Mouse (Mus musculus) A20 (cell line): Measurements from ENCODE around the gene Rgs12.

Experiments used
- DNase-seq: peaks from one replicate; pipeline ENCODE4 v3.0.0-alpha.2; 2011; ENCODE audit warnings: low read depth, low spot score

The Rgs12 gene

DNA sequence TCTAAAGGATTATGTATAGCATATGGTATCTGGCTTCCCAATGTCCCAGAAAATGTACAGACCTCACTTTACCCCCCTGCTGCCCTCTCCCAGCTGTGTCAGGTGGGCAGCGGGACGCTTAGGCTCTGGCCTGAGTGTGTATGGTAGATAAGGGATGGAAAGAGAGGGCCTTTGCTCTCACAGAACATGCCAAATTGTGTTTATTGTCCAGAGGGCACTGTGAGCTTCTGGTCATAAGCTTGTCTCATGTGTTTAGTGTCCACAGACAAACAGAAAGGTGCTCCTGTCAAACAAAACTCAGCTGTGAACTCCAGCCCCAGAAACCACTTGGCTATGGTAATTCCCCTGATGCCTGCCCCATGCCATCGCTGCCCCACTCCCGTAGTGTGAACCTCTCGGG is 80.5 kb downstream of the Rgs12 start:
- no peak for DNase-seq

DNA sequence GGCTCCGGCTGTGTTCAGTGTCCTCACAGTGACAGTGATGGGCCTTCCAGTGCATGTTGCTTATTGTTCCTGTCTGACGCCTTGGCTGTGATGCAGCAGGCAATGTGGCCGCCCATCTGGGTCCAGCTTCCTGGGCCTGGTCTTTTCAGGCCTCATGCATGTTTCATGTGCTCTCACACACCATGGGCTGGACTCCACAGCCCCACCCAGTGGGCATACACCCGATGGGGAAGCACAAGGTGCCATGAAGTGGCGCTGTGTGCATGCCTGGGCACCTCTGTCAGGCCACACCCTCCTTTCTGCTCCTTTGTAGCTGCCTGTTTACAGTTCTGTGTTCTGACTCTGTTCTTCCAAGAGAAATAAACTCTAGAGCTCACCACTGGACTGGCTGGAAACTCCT is 83.8 kb downstream of the Rgs12 start:
- peak; percentile 57 for DNase-seq

DNA sequence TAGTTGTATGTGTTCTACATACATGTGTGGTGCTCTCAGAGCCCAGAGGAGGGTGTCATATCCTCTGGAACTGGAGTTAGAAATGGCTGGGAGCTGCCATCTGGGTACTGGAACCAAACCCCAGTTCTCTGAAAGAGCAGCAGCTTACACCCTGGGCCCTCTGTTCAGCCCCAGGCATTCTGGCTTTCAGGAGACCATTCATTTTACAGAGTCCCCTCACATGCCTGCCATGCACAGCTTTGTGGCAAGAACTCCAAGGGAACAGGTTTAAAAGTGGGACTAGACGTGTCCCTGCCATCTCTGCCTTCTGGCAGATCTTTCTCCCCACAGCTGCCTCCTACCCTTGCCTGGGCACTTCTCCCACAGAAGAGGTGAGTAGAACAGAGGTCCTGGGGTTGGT is 84.4 kb downstream of the Rgs12 start:
- no peak for DNase-seq

DNA sequence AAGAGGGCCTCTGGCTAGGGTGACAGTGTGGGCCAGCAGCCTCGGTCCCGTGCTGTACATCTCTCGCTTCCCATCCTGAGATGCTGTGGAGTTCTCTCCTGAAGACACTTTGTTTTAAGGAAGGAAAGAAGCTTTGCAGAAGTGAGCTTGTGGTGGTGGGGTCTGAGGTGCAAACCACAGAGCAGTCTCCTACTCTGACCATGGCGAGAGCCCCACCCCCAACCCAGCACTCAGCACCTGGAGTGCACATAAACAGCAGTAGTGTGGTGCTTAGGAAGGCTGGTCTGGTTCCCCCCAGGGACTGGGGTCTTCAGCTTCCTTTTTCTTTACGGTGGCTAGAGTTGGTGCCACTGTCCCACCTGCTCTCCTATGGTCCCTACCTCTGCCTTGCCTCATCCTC is 85.9 kb downstream of the Rgs12 start:
- DNase-seq: peak; percentile 5

DNA sequence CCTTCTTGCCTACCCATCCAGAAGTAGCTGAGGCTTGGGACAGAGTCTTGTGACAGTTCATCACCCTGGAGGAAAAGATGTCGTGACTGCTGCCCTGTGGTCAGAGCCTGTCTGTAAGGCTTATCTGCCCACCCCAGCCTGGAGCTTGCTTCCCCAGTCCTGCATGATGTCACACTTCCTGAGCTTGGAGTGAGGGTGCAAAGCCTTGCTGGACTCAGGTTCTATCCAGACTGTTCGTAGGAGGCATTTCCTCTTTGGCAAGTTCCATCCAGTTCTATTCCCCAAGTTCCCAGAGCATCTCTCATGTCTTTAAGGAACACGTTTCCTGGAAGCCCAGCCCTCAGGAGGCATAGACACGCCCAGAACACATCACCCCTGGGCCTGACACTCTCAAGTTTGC is 86.5 kb downstream of the Rgs12 start:
- no peak for DNase-seq

DNA sequence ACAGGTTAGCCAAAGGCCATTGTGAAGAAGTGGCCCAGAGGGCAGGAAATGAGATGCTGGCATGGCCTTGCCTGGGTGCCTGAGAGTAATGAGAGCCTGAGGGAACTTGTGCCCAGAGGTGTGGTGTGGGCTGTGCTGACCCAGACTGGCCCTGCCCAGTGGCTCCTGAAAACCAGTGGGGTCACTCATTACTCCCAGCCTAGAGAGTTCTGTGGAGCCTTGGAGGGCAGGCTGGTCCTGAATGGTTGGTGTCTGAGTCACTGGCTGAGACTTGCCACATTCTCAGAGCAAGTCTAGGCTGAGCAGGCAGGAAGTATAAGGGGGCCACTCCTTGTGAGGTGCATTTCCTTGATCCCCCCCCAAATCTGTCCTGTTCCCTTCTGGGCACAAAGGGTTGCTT is 88.2 kb downstream of the Rgs12 start:
- no peak for DNase-seq

DNA sequence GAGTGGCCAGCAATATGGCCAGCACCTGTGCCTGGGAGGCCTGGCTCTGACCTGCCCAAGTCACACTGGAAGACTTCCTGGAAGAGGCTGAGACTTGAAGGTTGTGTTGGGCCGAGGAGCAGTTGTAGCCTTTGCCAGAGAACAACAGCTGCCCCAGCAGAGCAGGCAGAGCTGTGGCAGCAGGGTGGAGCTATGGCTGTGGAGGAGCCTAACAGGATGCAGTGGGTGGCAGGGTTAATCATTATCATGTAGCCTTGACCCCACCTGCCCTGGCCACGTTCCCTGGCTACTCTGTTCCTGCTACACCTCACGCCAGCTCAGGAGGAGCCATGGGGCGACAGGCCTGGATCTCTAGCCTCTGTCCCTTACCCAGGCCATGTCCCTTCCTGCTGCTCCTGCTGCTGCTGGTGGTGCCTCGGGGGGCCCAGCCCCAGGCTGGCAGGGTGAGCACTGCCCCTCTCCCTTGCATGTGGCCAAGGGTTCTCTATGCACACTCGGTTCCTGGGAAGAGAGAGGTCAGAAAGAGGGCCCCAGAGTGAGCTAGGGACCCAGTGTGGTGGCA is 92.1 kb downstream of the Rgs12 start, which contains the start of gene Hgfac:
TSS of gene Hgfac (plus strand) at position 242 of the 562 bp plus-strand sequence.
- no peak for DNase-seq

DNA sequence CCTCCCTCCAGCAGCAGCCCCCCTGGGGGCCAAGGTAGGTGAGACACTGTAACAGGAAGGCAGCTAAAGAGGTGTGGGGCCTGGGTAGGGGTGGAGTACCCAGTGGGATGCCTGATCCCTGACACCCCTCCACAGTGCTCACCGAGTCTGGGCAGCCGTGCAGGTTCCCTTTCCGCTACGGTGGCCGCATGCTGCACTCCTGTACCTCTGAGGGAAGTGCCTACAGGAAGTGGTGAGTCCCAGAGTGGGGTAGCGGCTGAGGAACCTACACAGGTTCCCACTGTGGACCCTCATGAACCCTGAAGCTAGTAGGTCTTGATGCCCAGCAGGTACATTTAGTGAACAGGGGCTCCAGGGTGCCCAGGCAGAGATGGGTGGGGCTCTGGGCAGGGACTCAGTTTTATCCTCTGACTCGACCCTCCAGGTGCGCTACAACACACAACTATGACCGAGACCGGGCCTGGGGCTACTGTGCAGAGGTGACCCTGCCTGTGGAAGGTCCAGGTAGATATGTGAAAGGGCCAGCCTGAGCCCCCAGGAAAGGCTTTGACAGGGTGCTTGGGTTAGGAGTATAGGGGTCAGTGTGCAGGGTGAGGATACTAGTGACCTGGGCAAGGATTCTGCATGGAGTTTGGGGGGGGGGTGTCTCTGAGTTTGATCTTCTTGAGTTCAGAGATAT is 93.3 kb downstream of the Rgs12 start:
- peak; percentile 4 for DNase-seq

DNA sequence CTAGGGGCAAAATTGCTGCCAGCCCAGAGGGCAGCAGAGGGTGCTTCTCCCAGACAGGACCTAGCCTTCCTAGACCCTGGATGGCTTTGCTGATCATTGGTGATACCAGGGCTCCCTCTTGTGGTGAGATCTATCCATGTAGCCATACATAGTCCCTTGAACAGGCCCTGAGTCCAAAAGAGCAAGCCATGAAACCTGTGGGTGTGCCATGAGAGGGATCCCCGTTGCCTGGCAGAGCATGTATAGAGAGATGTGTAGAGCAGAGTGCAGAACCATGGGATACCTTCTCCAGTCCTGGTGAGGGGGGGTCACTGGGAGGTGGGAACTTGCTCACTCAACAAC is 93.8 kb downstream of the Rgs12 start:
- DNase-seq: peak; percentile 69

DNA sequence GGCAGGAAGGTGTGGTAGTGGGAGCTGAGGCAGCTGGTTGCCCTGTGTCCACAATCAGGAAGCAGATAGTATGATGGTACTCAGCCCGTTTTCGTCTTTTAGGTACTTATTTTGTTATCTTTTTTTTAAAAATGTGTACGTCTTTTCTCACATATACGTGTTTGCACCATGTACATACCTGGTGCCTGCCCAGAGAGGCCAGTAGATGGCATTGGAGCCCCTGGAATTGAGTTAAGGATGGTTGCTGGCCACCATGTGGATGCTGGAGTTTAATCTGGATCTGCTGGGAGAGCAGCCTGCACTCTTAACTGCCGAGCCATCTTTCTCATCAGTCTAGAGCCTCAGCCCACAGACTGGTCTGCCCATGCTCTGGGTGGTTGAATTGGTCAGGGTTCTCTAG is 101.3 kb downstream of the Rgs12 start:
- no peak for DNase-seq

DNA sequence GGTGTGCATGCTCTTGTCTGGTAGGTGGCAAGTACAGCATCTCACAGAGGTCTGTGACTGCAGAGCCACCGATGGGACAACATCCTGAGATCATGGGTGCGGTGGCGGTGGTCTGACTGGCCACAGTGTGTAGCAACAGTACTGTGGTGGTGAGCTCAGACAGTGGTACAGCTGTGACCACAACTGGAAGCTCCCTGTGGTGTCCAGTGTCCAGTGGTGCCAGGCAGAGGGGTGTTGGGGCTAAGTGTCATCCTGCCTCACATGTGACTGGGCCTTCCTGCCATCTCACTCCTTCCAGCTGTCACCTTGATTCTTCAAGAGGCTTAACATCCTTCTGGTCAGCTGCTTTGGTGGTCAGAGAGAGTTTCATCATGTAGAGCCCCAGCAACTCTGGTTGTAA is 105.4 kb downstream of the Rgs12 start:
- no peak for DNase-seq

DNA sequence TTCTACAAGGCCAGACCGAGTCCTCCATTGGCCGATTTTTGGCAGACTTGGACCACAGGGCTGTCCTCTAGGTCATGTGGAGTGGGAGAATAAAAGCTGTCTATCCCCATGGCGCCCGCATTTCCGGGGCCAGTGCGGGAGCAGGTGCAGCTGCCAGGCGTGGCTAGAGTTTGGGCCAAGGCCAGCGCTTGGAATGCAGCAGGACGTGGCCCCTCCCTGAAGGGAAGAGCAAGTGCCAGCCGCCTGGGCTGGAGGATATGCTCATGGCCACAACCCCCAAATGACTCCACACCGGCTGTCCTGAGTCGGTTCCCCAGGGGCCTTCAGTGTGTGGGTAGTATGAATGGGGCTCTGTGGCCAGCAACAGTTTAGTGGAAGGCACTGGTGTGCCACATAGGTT is 105.8 kb downstream of the Rgs12 start:
- no peak for DNase-seq

DNA sequence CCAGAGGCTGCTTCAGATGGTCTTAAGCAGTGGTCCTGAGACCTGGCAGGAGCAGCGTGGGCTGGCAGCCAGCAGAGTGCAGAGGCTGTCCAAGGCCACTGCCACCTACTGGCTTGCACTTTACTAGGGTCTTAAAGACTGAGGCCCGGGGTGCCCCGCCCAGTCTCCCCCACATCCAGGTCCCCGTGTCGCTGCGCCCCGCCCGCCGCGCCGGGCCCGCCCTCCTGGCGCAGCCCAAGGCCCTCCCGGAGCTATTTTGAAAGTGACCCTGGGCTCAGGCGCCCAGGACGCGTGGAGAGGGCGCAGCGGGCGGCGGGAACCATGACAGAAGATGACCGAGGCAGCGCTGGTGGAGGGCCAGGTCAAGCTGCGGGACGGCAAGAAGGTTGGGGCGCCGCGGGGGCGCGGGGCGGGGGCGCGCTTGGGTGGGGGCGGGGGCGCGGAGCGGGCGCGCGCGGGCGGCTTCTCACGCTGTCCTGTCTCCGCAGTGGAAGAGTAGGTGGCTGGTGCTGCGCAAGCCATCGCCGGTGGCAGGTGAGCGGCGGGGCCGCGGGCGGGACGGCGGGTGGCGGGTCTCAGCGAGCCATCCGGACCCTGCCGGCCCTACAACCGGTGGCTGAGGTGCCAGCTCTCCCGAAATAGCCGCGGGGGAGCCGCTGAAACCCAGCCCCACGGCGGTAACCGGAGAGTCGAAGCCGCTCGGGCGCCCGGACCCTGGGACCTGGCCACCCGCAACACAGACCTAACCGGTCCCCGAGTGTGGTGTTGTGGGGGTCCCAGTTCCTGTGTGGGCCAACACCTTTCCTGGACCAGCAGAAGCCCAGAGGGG is 107.6 kb downstream of the Rgs12 start, which contains the start of gene Dok7:
TSS of gene Dok7 (plus strand) at position 163 of the 829 bp plus-strand sequence.
- no peak for DNase-seq

DNA sequence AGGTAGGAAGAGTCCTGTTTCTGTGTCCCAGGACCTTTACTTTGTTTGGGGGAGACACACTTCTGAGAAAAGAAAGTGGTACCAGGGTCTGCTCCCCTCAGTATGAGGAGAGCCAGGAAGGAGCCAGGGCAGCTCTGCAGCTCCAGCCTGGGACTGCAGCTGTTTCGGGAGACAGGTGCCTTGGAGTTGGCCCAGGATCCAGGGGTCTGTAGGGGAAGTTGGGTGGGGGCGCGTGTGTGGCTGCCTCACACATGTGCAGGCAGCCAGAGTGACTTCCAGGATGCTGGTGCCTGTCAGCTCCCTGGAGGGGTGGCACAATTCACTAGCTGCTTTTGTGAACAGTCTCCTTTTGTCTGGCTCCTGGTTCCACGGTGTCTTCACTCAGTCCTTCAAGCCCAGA is 108.3 kb downstream of the Rgs12 start:
- no peak for DNase-seq

DNA sequence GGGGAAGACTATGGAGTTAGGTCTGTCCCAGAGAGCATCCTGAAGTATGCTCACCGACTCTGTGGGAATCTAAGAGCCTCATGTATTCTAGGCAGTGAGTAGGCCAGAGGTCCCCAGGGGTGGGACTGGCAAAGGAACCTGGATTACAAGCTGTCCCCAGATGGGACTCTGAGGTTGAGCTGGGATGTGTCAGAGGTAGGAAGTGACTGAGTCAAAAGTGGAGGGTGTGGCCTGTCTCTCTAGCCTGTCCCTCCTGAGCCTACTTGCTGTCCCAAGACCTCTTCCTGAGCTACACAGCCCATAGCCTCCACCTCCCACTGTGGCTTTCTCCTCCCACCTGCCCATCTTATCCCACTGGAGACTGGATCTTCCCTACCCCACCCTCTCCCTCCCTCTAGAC is 109.0 kb downstream of the Rgs12 start:
- DNase-seq: no peak

DNA sequence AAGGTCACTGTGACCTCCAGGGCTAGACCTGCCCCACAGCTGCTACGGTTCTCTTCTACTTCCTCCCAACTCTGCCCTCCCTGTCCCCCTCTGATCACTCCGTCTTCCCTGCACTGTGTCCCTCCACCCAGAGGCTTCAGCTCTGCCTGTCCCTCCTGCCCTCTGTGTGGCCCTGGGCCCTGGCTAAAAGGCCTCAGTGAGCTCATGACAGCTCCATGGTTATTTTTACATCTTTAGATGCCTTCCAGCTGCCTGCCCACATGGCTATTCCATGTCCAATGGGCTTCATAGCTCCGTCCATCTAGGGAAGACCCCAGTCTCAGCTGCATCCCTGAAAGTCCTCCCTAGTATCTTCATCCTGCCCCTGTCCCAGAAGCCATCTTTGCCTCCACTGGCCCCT is 110.9 kb downstream of the Rgs12 start:
- no peak for DNase-seq

DNA sequence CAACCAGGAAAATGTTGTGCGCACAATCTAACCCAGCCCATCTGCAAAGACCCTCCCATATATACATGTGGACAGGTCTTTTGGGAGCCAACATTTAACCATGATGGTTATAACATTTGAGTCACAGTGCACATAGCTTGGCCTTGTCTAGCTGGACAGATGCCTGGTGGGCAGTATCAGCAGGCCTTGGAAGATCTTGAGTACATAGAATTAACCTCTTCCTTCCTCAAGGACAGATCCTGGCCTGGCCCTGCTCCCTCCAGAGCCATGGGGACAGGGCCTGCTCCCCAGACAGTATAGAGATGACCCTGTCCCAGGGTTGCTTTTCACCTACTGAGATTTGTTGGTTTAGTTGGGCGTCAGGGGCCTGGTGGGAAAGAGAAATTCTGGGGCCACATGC is 120.6 kb downstream of the Rgs12 start:
- no peak for DNase-seq

DNA sequence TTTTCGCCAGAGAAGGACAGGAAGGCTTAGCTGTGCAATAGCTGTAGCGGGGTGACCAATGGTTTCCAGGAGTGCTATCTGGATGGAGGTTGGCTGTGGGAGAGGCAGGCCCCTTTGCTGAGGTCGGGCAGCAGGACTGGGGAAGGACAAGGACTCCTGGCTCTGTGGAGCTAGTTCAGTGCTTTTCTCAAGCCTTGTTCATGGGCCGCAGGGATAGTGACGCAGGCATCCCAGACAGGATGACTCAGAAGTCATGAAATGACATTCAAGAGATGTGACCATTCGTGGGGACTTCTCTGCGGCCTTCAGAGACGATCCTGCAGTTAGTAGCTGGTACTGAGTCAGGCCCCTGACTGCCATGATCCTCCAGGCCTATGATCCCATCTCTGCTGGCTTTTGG is 121.1 kb downstream of the Rgs12 start:
- DNase-seq: no peak

DNA sequence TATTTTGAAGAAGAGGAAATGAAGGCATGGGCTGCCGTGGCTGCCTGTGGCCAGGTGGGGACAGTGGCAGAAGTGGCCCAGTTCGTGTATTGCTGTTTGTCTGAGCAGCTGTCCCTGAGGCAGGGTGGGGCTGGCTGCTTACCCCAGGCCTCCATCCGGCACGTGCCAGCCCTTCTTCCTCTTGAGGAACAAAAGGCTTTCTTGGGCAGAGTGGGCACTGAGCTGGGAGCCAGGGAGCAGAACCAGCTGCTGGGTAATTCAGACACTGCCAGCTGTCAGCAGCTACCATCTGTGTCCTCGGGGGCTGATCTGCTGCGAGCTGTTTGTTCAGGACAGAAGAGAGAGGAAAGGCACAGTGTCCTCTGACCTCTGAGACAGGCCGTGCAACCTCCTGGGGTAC is 121.7 kb downstream of the Rgs12 start:
- DNase-seq: no peak

DNA sequence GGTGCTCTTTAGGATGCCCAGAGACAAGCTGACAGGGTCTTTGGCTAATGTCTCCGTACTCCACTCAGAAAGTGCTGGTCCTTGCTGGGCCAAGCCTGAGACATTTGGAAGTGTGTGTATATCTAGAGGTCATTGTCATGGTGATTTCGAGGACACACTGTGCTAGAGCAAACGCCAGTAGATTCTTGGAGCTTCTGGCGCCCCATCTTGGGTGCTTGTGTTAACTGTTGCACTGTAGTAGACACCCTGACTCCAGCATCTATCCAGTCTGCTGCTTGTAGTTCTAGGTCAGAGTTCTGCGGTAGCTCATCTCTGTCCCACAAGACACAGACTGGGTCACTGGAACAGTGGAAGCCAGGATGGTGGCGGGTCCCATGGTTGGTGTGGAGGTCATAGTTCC is 122.6 kb downstream of the Rgs12 start:
- no peak for DNase-seq

DNA sequence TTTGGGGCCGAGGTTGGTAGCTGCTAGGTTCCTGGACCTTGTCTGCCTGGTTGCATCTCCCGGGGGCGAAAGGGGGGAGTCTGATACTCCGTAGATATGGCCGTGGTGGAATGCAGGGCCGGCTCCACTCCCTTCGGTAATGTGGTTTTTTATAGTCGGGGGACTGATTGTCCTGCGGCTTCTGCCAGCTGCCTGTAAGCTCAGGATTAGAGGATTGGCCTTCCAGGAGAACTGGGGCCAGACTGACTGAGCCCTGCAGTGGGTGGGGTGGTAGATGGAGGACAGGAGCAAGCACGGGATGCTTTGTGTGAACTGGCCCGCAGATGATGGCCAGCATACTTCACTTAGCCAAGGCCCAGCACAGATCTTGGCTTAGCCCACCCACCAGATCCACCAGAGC is 124.0 kb downstream of the Rgs12 start:
- DNase-seq: no peak

DNA sequence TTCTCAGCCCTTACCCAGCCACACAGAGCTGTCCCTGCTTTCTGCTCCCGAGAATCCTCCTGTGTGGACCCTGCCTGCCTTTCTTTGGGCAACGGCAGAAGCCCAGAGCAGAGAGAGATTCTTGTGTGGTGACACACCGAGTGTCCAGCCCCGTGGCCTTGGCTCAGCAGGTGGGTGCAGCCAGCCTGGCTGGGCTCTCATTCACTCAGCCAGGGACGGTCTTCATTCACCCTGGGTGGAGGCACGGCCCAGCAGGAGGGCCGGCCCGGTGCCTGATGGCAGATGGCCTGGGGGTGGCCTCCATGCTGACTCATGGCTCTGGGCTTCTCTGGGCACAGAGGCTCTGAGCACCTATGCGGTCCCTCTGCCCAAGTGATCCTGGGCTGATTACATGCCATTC is 124.7 kb downstream of the Rgs12 start:
- no peak for DNase-seq

DNA sequence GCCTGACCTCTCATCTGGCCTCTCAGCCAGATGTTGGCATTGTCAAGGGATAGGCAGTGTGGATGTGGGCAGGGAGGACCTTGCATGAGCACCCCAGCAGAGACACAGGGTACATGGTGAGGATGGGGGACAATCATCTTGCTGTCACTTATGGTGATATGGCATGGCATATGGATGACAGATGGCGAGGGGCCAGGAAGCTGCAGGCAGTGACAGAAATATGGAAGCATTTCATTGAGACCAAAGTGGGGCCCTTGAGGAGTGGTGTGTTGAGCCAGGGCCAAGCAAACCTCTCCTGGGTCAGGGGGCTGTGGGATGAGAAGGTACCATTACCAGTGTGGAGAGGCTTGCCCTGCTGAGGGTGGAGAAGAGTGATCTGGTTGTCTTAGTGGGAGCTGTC is 127.1 kb downstream of the Rgs12 start:
- DNase-seq: no peak
